Mouse (Mus musculus) liver, adult 2 months (tissue): ENCODE results near the gene Gp1ba.

Experiments used
- CTCF ChIP-seq: fragments of 200-500 bp; IDR thresholded peaks from 2 replicates; pipeline ENCODE4 v1.5.1; 2011; ENCODE audit warnings: low read depth, low read length, control low read depth
- POLR2A ChIP-seq: fragments of 200-500 bp; IDR thresholded peaks from 2 replicates; pipeline ENCODE4 v1.6.1; 2011; ENCODE audit warnings: low read length, control low read depth; ENCODE audit not compliant: insufficient read depth; ENCODE audit errors: extremely low read depth

DNA sequence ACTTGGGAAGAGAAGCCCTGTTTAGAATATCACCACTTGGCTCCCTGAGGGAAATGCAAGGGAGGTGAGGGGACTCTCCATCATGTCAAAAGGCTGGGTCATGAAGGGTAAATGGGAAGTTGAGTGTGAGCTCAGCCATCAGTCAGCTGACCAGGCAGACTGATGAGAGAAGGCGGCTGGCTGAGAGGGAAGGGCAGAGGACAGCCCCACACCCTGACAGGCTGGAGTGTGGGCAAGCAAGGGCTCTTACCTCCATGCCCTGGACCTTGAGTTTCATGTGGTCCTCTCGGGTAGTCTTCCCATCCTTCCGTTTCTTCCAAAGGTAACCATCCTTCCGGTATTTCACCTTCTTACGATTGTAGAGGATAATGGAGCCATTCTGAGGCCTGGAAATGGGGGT is 44.7 kb downstream of the Gp1ba start:
- TF ChIP-seq CTCF (no peak), POLR2A (no peak)
